Mouse (Mus musculus) midbrain, embryonic 12.5 days (tissue): Measurements from ENCODE around the gene Olfr728. TPM values are rescaled to one million over a fixed set of nuclear protein-coding genes. Genes with fewer than 3 reads are reported as not detected.

Source experiments
- ATAC-seq: fragments of 200-750 bp; cut with Nextera tagmentation; 2 replicates; pipeline ENCODE4 v1.8.0; 2017; ENCODE audit warnings: low read depth, moderate TSS enrichment, moderate library complexity; ENCODE audit not compliant: low FRiP score
- H3K27ac ChIP-seq: fragments of 300-500 bp; sonication (generic); replicated peaks from 2 replicates; pipeline ENCODE4 v1.5.1; 2016; ENCODE audit warnings: mild to moderate bottlenecking
- H3K27me3 ChIP-seq: fragments of 300-500 bp; sonication (generic); 2 replicates; pipeline ENCODE4 v1.6.1; 2016; ENCODE audit warnings: mild to moderate bottlenecking
- H3K36me3 ChIP-seq: fragments of 300-500 bp; sonication (generic); 2 replicates; pipeline ENCODE4 v1.6.1; 2016
- H3K4me1 ChIP-seq: fragments of 300-500 bp; sonication (generic); 2 replicates; pipeline ENCODE4 v1.6.1; 2016
- H3K4me2 ChIP-seq: fragments of 300-500 bp; sonication (generic); replicated peaks from 2 replicates; pipeline ENCODE4 v1.6.1; 2016; ENCODE audit warnings: mild to moderate bottlenecking, moderate library complexity
- H3K4me3 ChIP-seq: fragments of 300-500 bp; sonication (generic); 2 replicates; pipeline ENCODE4 v1.5.1; 2016; ENCODE audit warnings: mild to moderate bottlenecking
- H3K9ac ChIP-seq: fragments of 300-500 bp; sonication (generic); replicated peaks from 2 replicates; pipeline ENCODE4 v1.6.1; 2016; ENCODE audit warnings: mild to moderate bottlenecking, moderate library complexity
- H3K9me3 ChIP-seq: fragments of 300-500 bp; sonication (generic); 2 replicates; pipeline ENCODE4 v1.6.1; 2016; ENCODE audit warnings: mild to moderate bottlenecking
- WGBS: fragments of 180-500 bp; shearing (Covaris S2); methylation state at CpG from one replicate; pipeline ENCODE4 v1.1.7; 2016; 5-methylcytosine and 5-hydroxymethylcytosine counted together
- polyA plus RNA-seq: library from polyadenylated mRNA; unstranded; fragments of >200 nt; fragmentation: Nextera tagmentation; extraction: Ambion mirVana; gene quantifications from 2 replicates; pipeline ENCODE4 v1.2.1, GENCODE M21; 2016

Olfr728 gene
- polyA plus RNA-seq, result not detected in 2 replicates

- no peaks in the 10 kb centered on the region for H3K4me1 ChIP-seq
- no peak for ATAC-seq
Measured at GRCm38 (mm10) chr14:50142580-50142979, at the start of gene Olfr728. Gene Olfr728, minus strand, starts transcription at chr14:50142680.

GRCm38 (mm10) chr14:50188098-50188497 lies 45.6 kb upstream of the Olfr728 start, which contains the start of gene Olfr730:
Gene Olfr730, minus strand, starts transcription at chr14:50188198.
- Histone ChIP-seq H3K4me1 (no peaks in the 10 kb centered on the region), H3K4me3 (no peak within 1 kb of the TSS), H3K9ac (no peak within 1 kb of the TSS), H3K36me3 (no peaks in the 10 kb centered on the region), H3K4me2 (no peak within 1 kb of the TSS), H3K27me3 (no peaks in the 10 kb centered on the region), H3K27ac (no peak within 1 kb of the TSS), H3K9me3 (no peaks in the 10 kb centered on the region)
- no peak for ATAC-seq
- 60% methylated on average over 1 of the region's 1 CpGs for WGBS

More at GRCm38 (mm10) chr14:50142580-50142979, at the start of gene Olfr728:
- Histone ChIP-seq H3K9ac (no peak within 1 kb of the TSS), H3K4me2 (no peak within 1 kb of the TSS), H3K9me3 (no peaks in the 10 kb centered on the region), H3K36me3 (no peaks in the 10 kb centered on the region), H3K4me3 (no peak within 1 kb of the TSS), H3K27me3 (no peaks in the 10 kb centered on the region), H3K27ac (no peak within 1 kb of the TSS)
- WGBS, result 89% methylated on average over 5 of the region's 5 CpGs

GRCm38 (mm10) chr14:50152810-50153209 lies 10.3 kb upstream of the Olfr728 start, which contains the start of gene Olfr729:
Gene Olfr729, minus strand, starts transcription at chr14:50152910.
- no peak within 1 kb of the TSS for H3K27ac ChIP-seq
- ATAC-seq, result no peak
- H3K4me2 ChIP-seq, result no peak within 1 kb of the TSS
- H3K9ac ChIP-seq, result no peak within 1 kb of the TSS
- H3K4me1 ChIP-seq, result no peaks in the 10 kb centered on the region
- H3K36me3 ChIP-seq, result no peaks in the 10 kb centered on the region
- no peak within 1 kb of the TSS for H3K4me3 ChIP-seq
- H3K27me3 ChIP-seq, result no peaks in the 10 kb centered on the region
- H3K9me3 ChIP-seq, result no peaks in the 10 kb centered on the region

GRCm38 (mm10) chr14:50122886-50123285 lies 19.6 kb downstream of the Olfr728 start, which contains the start of gene Olfr727:
Gene Olfr727, plus strand, starts transcription at chr14:50123186.
- no peaks in the 10 kb centered on the region for H3K4me1 ChIP-seq
- no peak within 1 kb of the TSS for H3K9ac ChIP-seq
- H3K27ac ChIP-seq, result no peak within 1 kb of the TSS
- H3K36me3 ChIP-seq, result no peaks in the 10 kb centered on the region
- H3K27me3 ChIP-seq, result no peaks in the 10 kb centered on the region
- no peak for ATAC-seq
- 89% methylated on average over 1 of the region's 1 CpGs for WGBS
- H3K4me2 ChIP-seq, result no peak within 1 kb of the TSS
- H3K4me3 ChIP-seq, result no peak within 1 kb of the TSS
- H3K9me3 ChIP-seq, result no peaks in the 10 kb centered on the region

GRCm38 (mm10) chr14:50090853-50091252 lies 51.6 kb downstream of the Olfr728 start, which contains the start of gene Olfr726:
Gene Olfr726, minus strand, starts transcription at chr14:50090953.
- Histone ChIP-seq H3K27ac (no peak within 1 kb of the TSS), H3K36me3 (no peaks in the 10 kb centered on the region), H3K27me3 (no peaks in the 10 kb centered on the region), H3K9ac (no peak within 1 kb of the TSS), H3K9me3 (no peaks in the 10 kb centered on the region), H3K4me3 (no peak within 1 kb of the TSS), H3K4me1 (no peaks in the 10 kb centered on the region), H3K4me2 (no peak within 1 kb of the TSS)
- ATAC-seq, result no peak
- 82% methylated on average over 1 of the region's 1 CpGs for WGBS

Other genes with a start within 250 kb of the Olfr728 start
- gene Olfr722, start 240.7 kb downstream of the Olfr728 start, polyA plus RNA-seq, result not detected in 2 replicates
- not detected in 2 replicates for gene Olfr723, start 210.9 kb downstream of the Olfr728 start, polyA plus RNA-seq
- gene Olfr724, start 179.4 kb downstream of the Olfr728 start, polyA plus RNA-seq, result not detected in 2 replicates
- not detected in 2 replicates for gene Olfr725, start 102.3 kb downstream of the Olfr728 start, polyA plus RNA-seq
- gene Olfr726, start 51.7 kb downstream of the Olfr728 start, polyA plus RNA-seq, result not detected in 2 replicates
- not detected in 2 replicates for gene Olfr727, start 19.5 kb downstream of the Olfr728 start, polyA plus RNA-seq
- gene Olfr729, start 10.2 kb upstream of the Olfr728 start, polyA plus RNA-seq, result not detected in 2 replicates
- gene Olfr730, start 45.5 kb upstream of the Olfr728 start, polyA plus RNA-seq, result not detected in 2 replicates
- gene Olfr731, start 99.2 kb upstream of the Olfr728 start, polyA plus RNA-seq, result not detected in 2 replicates
- gene Olfr732, start 141.5 kb upstream of the Olfr728 start, polyA plus RNA-seq, result not detected in 2 replicates
- not detected in 2 replicates for gene Olfr733, start 158.8 kb upstream of the Olfr728 start, polyA plus RNA-seq
- gene Olfr734, start 184.1 kb upstream of the Olfr728 start, polyA plus RNA-seq, result not detected in 2 replicates
- gene Olfr735, start 206.2 kb upstream of the Olfr728 start, polyA plus RNA-seq, result not detected in 2 replicates
- not detected in 2 replicates for gene Tlr11, start 215.2 kb upstream of the Olfr728 start, polyA plus RNA-seq
- not detected in 2 replicates for gene Olfr736, start 238.5 kb upstream of the Olfr728 start, polyA plus RNA-seq